Mouse (Mus musculus): Measurements from ENCODE around the gene Gsto2.

DNA sequence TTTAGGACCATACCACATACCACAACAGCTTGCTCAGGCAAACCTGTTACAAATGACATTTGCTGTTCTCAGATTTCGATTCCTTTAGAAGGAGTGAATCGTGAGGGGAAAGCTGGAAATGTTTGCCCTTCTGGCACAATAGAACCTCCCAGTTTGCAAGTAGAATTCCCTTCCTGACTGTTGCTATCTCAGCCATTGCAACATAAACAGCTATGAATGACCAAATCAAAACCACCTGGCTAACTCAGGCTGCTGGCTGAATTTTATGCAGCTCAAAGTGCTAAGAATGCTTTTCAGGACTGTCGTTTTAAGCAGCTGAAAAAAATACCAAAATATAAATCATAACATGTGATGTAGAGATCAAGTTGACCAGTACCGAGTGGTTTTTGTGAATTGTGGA lies 3.6 kb downstream of the Gsto2 start:
- TF ChIP-seq CTCF (conservative IDR thresholded peaks at IDR 0.05; ENCODE audit: low read length) (no peak), NANOG (IDR thresholded peaks at IDR 0.05; ENCODE audit: borderline replicate concordance, low read length) (no peak)

All from E14TG2a.4 (cell line).